Mouse (Mus musculus) left cerebral cortex, adult 9 months (tissue): Measurements from ENCODE around the gene Chic1.

Experiments
- DNase-seq, 2 experiments: peaks; one replicate each; pipeline ENCODE4 v3.0.0; 2022; ENCODE audit warnings: low spot score in 2 of 2

Gene Chic1

GRCm38 (mm10) chrX:103356287-103356686, at the start of gene Chic1:
Gene Chic1 (plus strand): TSS chrX:103356476.
- DNase-seq: peak; percentile 63 to 81

GRCm38 (mm10) chrX:103308262-103308661, 48.0 kb upstream of the Chic1 start:
- DNase-seq: no peak

- no peak for DNase-seq
Observed at GRCm38 (mm10) chrX:103311723-103312122, 44.6 kb upstream of the Chic1 start.

DNA sequence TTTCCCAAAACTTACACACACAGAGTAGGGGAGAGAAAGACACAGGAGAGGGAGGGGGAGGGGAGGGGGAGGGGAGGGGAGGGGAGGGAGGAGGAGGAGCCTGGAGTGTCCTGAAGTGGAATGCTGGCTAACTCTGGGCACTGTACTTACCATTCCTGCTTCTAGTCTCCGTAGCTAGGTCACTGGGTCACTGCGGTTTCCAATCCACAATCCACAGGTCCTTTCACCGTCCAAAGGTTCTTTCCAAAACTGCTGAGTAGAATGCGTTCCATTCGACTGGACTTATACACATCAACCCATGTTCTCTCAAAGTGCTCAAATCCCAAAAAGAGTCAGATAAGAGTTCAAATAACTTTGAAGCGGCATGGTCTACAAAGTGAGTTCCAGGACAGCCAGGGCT, 42.1 kb upstream of the Chic1 start:
- no peak for DNase-seq

- DNase-seq: no peak
Observed at GRCm38 (mm10) chrX:103321146-103321545, 35.1 kb upstream of the Chic1 start, which contains the start of gene Cdx4. Gene Cdx4 (plus strand): TSS chrX:103321398.

- DNase-seq: no peak
Observed at GRCm38 (mm10) chrX:103325900-103326299, 30.4 kb upstream of the Chic1 start.

- DNase-seq: no peak
Observed at GRCm38 (mm10) chrX:103329386-103329785, 26.9 kb upstream of the Chic1 start.

GRCm38 (mm10) chrX:103331125-103331858, 25.0 kb upstream of the Chic1 start:
- DNase-seq: no peak

GRCm38 (mm10) chrX:103341369-103342113, 14.7 kb upstream of the Chic1 start:
- DNase-seq: no peak

DNA sequence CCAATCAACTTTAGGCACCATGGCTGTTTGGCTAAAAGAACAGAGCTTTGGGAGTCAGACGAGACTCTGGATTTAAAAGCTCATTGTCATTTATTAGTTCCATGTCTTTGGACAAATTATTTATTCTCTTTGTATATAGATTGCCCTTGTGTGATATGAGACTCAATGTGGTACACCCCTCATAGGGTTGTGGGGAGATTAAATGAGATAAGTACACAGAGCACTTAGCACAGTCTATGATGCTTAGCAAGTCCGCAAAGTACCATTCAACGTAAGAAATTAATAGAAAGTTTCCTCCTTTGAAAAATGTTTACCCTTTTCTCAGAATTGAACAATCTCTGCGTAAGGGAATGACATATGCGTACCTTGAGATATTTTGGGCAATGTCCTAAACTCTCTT, 492 bp upstream of the Chic1 start:
- DNase-seq: no peak

- peak in 1 of 2 experiments; percentile 5 for DNase-seq
Observed at GRCm38 (mm10) chrX:103356761-103357236, 523 bp downstream of the Chic1 start.

GRCm38 (mm10) chrX:103366201-103366600, 9.9 kb downstream of the Chic1 start:
- no peak for DNase-seq

GRCm38 (mm10) chrX:103368650-103369049, 12.4 kb downstream of the Chic1 start:
- DNase-seq: no peak

GRCm38 (mm10) chrX:103371221-103371620, 14.9 kb downstream of the Chic1 start:
- no peak for DNase-seq

GRCm38 (mm10) chrX:103371627-103372026, 15.4 kb downstream of the Chic1 start:
- no peak for DNase-seq

DNA sequence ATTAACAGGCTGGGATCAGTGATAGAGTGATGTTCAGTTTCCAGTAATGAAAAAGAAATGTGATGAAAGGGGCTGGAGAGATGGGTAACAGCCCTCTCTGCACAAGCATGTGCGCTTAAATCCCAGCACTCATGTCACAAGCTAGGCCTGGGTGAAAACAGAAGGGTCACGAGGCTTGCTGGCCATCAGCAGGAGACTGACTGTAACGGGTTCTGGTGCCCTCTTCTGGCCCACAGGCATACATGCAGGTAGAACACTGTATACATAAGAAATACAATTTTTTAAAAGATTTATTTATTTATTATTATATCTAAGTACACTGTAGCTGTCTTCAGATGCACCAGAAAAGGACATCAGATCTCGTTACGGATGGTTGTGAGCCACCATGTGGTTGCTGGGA, 18.0 kb downstream of the Chic1 start:
- DNase-seq: no peak

GRCm38 (mm10) chrX:103384528-103384927, 28.3 kb downstream of the Chic1 start:
- no peak for DNase-seq

- no peak for DNase-seq
Observed at GRCm38 (mm10) chrX:103388131-103388530, 31.9 kb downstream of the Chic1 start.

DNA sequence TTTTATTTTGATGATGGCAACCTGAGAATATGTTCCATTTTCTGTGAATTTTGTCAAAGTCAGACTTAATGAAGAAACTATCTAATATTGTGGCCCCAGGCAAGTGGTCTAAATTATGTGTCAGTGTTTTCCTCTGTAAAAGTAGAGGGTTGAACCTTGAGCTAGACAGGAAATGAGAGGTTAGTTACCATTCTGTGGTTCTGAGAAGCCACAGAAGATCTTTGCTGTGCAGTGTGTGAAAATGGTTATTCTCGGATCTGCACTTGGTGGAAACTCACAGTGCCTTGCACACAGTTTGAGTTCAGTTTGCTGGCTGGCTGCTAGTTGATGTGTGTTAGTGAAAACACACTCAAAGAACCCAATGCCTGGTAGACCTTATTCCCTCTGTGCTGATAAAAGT, 37.6 kb downstream of the Chic1 start:
- no peak for DNase-seq

DNA sequence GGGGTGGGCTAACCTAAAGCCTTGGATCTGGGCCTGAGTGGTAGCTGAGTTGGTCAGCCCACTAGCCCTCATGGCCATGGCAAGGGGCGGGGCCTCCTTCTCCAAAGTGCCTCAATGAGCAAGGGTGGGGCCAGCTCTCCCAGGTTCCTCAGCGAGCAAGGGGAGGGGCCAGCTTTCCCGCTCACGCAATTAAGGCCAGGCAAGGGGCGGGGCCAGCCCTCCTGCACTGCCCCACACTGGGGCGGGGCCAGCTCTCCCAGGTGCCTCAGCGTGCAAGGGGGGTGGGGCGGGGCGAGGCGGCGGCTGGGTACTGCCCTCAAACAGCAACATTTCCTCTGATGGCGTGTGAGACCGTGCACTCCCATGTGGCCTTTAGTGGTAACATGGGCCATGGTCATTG, 48.7 kb downstream of the Chic1 start:
- no peak for DNase-seq

DNA sequence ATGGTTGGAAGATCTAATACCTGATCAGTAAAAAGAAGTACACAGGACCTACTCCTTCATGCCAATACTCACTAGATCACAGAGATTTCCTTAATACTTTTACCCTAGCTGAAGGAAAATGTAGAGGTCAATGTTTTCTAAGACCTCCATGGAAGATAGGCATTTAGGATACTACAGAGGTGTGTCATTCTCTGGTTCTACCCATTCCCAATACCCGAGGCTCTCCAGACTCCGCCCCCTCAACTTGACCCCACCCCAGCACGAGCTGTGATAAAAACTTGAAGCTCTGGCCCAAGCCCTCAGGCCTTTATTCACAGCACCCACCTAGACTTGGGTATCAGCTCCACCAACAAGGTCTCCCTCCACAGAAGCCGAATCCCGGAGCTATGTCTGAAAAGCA, 57.9 kb downstream of the Chic1 start, which contains the start of gene Tsx:
Tsx (plus strand) TSS at position 301 of the 400 bp plus-strand sequence.
- no peak for DNase-seq

GRCm38 (mm10) chrX:103421710-103422109, 65.4 kb downstream of the Chic1 start, which contains the start of gene Gm26992:
Gene Gm26992 (plus strand): TSS chrX:103422010.
- DNase-seq: no peak

DNA sequence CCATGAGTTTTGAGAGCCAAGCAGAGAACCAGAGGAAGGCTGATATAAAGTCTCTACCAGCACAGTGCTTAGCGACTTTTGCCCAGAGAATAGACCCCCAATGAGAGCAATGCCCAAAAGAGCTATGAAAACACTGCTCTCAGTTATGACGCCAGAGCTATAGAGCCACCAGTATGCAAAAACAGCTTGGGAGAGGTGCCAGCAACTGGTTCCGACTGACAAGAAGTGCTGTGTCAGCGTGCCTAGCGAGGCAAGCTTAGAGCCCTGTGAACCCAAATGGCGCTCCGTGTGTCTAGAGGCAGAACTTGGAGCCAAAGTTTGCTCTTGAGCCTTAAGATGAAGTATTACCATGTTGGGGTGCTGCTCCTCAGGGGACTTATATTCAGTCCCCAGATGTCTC, 71.4 kb downstream of the Chic1 start:
- DNase-seq: no peak
